Mouse (Mus musculus) adrenal gland, postnatal 14 days (tissue): ENCODE data around the gene Rlbp1. TPM values are rescaled to one million over a fixed set of nuclear protein-coding genes. Genes with fewer than 3 reads are reported as not detected.

ENCODE experiments used
- total RNA-seq: library from RNA; stranded (reverse); gene quantifications from 2 replicates; pipeline ENCODE4 v1.2.3, GENCODE M21; 2021

The Rlbp1 gene
- total RNA-seq, 1 experiment from 2014 or later: not detected

Other genes with a start within 250 kb of the Rlbp1 start
- gene Mfge8, start 238.0 kb downstream of the Rlbp1 start, total RNA-seq: 220 and 296 TPM in 2 replicates
- 485 and 569 TPM in 2 replicates for gene Abhd2, start 113.8 kb downstream of the Rlbp1 start, total RNA-seq
- gene Fanci, start 4.9 kb upstream of the Rlbp1 start, total RNA-seq: 2.0 and 3.0 TPM in 2 replicates
- 71.1 and 79.2 TPM in 2 replicates for gene Polg, start 79.3 kb upstream of the Rlbp1 start, total RNA-seq
- 1.9 and 2.4 TPM in 2 replicates for gene Rhcg, start 230.6 kb upstream of the Rlbp1 start, total RNA-seq